Mouse (Mus musculus) liver, embryonic 15.5 days (tissue): ENCODE results near the gene Dynll1. TPM values are rescaled to one million over a fixed set of nuclear protein-coding genes. Genes with fewer than 3 reads are reported as not detected.
A peak's percentile ranks its signal among the peaks of the same experiment; 100 is the strongest.

ENCODE experiments used
- ATAC-seq: fragments of 200-750 bp; cut with Nextera tagmentation; 2 replicates; pipeline ENCODE4 v1.8.0; 2017; ENCODE audit warnings: moderate number of reproducible peaks, mild to moderate bottlenecking, moderate library complexity; ENCODE audit not compliant: insufficient read depth
- H3K27ac ChIP-seq: fragments of 300-500 bp; sonication (generic); replicated peaks from 2 replicates; pipeline ENCODE4 v1.5.1; 2015; ENCODE audit warnings: mild to moderate bottlenecking, inconsistent platforms
- H3K27me3 ChIP-seq: fragments of 300-500 bp; sonication (generic); 2 replicates; pipeline ENCODE4 v1.6.1; 2015; ENCODE audit warnings: mild to moderate bottlenecking, inconsistent platforms
- H3K36me3 ChIP-seq: fragments of 300-500 bp; sonication (generic); replicated peaks from 2 replicates; pipeline ENCODE4 v1.6.1; 2015; ENCODE audit warnings: moderate library complexity, mild to moderate bottlenecking, inconsistent platforms
- H3K4me1 ChIP-seq: fragments of 300-500 bp; sonication (generic); replicated peaks from 2 replicates; pipeline ENCODE4 v1.6.1; 2015; ENCODE audit warnings: inconsistent platforms
- H3K4me2 ChIP-seq: fragments of 300-500 bp; sonication (generic); 2 replicates; pipeline ENCODE4 v1.6.1; 2015; ENCODE audit warnings: moderate library complexity, mild to moderate bottlenecking, inconsistent platforms
- H3K4me3 ChIP-seq: fragments of 300-500 bp; sonication (generic); replicated peaks from 2 replicates; pipeline ENCODE4 v1.5.1; 2015; ENCODE audit warnings: mild to moderate bottlenecking, inconsistent platforms
- H3K9ac ChIP-seq: fragments of 300-500 bp; sonication (generic); 2 replicates; pipeline ENCODE4 v1.6.1; 2015; ENCODE audit warnings: moderate library complexity, mild to moderate bottlenecking, inconsistent platforms
- H3K9me3 ChIP-seq: fragments of 300-500 bp; sonication (generic); replicated peaks from 2 replicates; pipeline ENCODE4 v1.6.1; 2016; ENCODE audit warnings: inconsistent platforms
- WGBS: fragments of 180-500 bp; shearing (Covaris S2); methylation state at CpG from one replicate; pipeline ENCODE4 v1.1.7; 2015; ENCODE audit warnings: mixed read lengths; ENCODE audit not compliant: insufficient replicate concordance; 5-methylcytosine and 5-hydroxymethylcytosine counted together
- polyA plus RNA-seq: library from polyadenylated mRNA; unstranded; fragments of >200 nt; fragmentation: Nextera tagmentation; extraction: Ambion mirVana; gene quantifications from 2 replicates; pipeline ENCODE4 v1.2.1, GENCODE M21; 2015

The Dynll1 gene
- polyA plus RNA-seq, 1 experiment from 2014 or later: 554 TPM

DNA sequence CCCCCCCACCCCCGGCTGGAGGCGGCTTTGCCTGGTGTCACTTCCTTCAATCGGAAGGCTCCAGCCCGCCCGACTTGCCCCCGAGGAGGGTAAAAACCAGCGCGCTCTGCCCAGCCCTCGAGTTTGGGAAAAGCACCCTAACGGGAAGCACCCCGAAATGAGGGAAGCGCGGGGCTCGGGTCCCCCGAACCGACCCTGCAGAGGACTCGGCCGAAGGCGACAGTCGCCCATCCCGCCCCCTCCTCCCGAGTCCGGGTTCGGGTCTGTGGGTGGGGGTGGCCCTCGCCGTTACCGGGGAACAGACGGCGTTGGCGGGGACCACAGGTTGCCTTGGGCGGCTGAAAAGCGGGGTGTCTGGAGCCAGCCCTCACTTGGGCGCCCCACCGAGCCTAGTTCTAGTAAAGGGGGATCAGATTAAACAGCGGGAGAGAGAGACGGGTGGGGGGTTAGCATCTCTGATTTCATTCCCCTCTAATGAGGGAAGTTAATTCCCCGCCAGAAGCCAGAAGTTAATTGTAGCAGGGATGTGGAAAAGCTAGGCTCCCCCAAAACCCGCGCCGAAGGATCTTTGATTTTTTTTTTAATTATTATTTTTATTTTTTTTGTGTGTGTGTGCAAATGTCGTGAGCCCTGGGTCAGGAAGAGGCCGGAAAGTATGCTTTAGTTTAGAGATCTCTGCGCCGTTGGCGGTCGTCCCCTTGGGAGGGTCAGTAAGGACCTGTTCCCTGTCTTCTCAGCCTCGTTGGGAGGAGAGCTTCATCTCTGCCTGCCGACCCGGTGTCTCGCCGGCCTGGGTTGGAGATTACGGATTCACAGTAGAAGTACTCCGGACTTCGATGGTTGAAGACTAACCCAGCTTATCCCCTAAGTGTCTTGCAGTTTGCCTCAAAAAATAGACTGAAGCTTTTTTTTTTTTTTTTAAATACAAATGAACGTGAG is 27.1 kb upstream of the Dynll1 start:
- peak overlapping the region; percentile 84 for H3K4me3 ChIP-seq
- peak overlapping the region; percentile 96 for H3K27ac ChIP-seq
- peak overlapping the region; percentile 86 for H3K4me2 ChIP-seq
- H3K27me3 ChIP-seq: no peaks in the 10 kb centered on the region
- 0 out of 2 replicates have a peak, but pooled peaks have one; percentile 0 for ATAC-seq
- peak overlapping the region; percentile 97 for H3K9ac ChIP-seq
- H3K4me1 ChIP-seq: peaks cover 68% of the 10 kb centered on the region
- peaks cover 37% of the 10 kb centered on the region for H3K36me3 ChIP-seq
- under 1% methylated on average over 55 of the region's 55 CpGs for WGBS
- H3K9me3 ChIP-seq: no peaks in the 10 kb centered on the region

DNA sequence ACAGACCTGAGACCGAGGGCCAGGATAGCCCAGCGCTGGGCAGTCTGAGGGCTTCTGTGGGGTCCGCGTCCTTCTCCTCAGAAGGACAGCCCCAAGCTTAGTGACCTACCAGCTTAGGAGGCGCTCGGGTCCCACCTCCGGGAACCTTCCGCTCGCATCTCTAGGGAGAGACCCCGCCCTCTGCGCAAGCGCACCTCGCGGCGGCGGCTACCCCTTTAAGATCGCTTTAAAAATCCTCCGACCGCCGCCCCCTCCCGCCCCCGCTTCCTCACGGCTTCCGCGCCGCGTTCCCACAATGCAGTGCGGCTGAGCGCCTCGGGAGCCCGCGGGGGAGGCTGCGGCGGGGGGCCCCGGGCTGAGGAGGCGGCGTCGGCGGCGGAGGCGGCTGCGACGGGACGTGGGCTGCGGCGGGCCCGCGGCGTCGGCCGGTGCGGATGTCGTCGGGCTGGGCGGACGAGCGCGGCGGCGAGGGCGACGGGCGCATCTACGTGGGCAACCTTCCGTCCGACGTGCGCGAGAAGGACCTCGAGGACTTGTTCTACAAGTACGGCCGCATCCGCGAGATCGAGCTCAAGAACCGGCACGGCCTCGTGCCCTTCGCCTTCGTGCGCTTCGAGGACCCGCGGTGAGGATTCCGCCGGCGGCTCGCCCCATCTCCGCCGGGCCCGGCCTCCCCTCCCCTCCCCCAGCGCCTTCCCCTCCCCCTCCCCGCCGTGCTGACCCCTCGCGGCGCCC is 26.2 kb upstream of the Dynll1 start, which contains the start of gene Srsf9:
Gene Srsf9, plus strand, starts transcription at position 303 of the 735 bp plus-strand sequence.
- Histone ChIP-seq H3K9ac (peak within 1 kb of the TSS; percentile 97), H3K4me2 (peak within 1 kb of the TSS; percentile 86), H3K4me1 (peaks cover 60% of the 10 kb centered on the region), H3K27me3 (no peaks in the 10 kb centered on the region), H3K36me3 (peaks cover 29% of the 10 kb centered on the region), H3K4me3 (peak within 1 kb of the TSS; percentile 84), H3K27ac (peak within 1 kb of the TSS; percentile 96), H3K9me3 (no peaks in the 10 kb centered on the region)
- WGBS: under 1% methylated on average over 85 of the region's 97 CpGs
- ATAC-seq: peak; percentile 90

DNA sequence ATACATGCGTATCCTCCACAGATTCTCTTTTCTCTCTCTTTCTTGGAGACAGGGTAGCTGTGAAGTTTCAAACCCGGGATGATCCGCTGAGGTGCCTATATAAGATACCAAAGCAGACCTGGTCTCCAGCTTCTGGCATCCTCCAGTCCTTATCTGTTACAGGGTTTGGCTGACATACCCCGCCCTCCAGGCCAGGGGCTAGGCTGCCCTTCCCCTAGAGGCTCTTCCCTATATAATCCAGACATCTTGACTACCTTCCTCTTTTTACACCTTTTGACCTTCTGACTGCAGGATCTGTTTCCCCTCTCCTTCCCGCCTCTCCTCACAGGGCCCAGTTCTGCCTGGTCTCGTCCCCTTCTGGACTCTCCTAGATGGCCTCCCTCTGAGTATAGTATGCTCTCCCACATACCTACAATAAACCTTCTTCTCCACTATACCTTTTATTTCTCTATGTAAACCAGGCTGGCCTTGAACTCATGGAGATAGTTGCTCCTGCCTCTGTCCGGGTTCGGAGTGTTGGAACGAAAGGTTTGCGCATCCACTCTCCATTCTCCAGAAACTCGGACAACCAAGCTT is 25.5 kb upstream of the Dynll1 start:
- no peaks in the 10 kb centered on the region for H3K27me3 ChIP-seq
- 7% methylated on average over 11 of the region's 11 CpGs for WGBS
- H3K4me3 ChIP-seq: peak overlapping the region; percentile 84
- peak overlapping the region; percentile 86 for H3K4me2 ChIP-seq
- peak overlapping the region; percentile 97 for H3K9ac ChIP-seq
- H3K4me1 ChIP-seq: peaks cover 53% of the 10 kb centered on the region
- no peaks in the 10 kb centered on the region for H3K9me3 ChIP-seq
- peak overlapping the region; percentile 96 for H3K27ac ChIP-seq
- peaks cover 22% of the 10 kb centered on the region for H3K36me3 ChIP-seq
- peak; percentile 83 for ATAC-seq

DNA sequence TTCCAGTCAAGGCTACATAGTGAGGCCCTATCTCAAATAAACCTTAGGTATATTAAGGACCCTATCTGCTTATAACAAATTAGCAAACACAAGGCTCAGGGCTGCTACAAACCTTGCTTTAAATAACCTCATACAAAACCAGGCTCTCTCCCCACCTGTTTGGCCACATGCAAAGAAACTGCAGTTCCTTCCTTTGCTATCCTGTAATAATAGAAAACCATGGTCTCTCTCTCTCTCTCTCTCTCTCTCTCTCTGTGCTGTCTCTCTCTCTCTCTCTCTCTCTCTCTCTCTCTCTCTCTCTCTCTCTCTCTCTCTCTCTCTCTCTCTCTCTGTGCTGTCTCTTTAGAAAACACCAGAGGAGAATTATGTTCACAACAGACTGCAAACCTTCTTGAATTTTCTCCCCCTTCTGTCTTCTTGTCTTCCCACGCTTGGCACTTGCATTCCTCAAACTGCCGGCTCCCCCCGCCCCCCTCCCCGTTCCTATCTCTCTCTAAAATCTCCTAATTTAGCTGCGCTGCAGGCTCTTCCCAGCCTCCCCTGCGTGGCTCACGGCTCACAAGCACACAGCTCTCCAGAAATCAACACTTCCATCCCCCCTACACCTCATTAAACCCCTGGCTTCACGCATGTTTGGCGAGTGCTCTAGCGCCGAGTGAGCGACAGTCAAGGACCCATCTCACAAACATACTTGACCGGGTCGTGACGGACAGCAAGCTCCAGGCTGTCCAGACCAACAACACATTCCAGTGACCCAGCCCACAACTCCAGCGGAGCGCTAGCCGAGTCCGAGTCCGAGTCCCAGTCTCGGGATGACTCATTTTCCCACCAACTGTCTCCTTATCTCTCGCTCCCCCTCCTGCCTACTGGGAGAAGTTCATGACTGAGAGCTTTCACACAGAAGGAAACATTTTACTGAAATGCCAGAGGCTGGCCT is 18.5 kb upstream of the Dynll1 start:
- Histone ChIP-seq H3K4me3 (peak overlapping the region; percentile 49), H3K9me3 (no peaks in the 10 kb centered on the region), H3K36me3 (no peaks in the 10 kb centered on the region), H3K4me2 (peak overlapping the region; percentile 79), H3K4me1 (peaks cover 34% of the 10 kb centered on the region), H3K27me3 (no peaks in the 10 kb centered on the region), H3K9ac (peak overlapping the region; percentile 55), H3K27ac (0 out of 2 replicates have a peak overlapping the region, but pooled peaks have one; percentile 4)
- ATAC-seq: peak; percentile 69; the same call in 1 of the 2 replicates
- 2% methylated on average over 22 of the region's 22 CpGs for WGBS

DNA sequence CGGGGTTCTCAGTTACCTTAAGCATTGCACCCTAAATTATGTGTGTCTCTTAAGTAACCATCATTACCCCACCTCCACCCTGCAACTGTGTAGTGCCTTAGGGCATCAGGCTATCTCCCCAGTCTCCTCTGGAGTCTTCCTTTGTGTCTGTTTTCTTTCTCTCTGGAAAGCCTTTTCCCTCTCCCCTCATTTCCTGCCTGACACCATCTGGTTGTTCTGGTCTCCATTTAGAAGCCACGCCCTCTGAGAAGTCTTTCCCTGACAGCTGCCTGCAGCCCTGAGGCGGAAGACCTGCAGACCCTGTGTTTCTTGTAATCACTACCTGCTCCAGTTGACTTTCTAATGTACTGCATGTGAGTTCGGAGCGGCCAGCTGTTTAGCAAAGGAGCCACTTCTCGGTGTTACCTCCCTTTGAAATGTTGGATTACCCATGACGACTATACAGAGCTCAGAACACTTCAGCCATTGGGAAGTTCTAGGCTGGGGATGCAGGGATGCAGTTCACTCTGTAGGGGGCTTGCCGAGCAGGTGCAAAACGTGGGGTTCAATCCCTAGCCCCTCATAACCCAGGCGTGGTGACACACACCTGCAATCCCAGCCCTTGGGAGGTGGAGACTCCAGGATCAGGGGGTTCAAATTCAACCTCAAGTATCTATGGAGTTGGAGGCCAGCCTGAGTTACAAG is 17.0 kb upstream of the Dynll1 start:
- H3K9me3 ChIP-seq: no peaks in the 10 kb centered on the region
- WGBS: 20% methylated on average over 10 of the region's 10 CpGs
- H3K4me2 ChIP-seq: peak overlapping the region; percentile 19; the same call in 1 of the 2 replicates
- peaks cover 46% of the 10 kb centered on the region for H3K4me1 ChIP-seq
- no peak overlapping the region for H3K4me3 ChIP-seq
- no peak overlapping the region for H3K9ac ChIP-seq
- no peaks in the 10 kb centered on the region for H3K36me3 ChIP-seq
- no peak overlapping the region for H3K27ac ChIP-seq
- ATAC-seq: no peak
- H3K27me3 ChIP-seq: no peaks in the 10 kb centered on the region

DNA sequence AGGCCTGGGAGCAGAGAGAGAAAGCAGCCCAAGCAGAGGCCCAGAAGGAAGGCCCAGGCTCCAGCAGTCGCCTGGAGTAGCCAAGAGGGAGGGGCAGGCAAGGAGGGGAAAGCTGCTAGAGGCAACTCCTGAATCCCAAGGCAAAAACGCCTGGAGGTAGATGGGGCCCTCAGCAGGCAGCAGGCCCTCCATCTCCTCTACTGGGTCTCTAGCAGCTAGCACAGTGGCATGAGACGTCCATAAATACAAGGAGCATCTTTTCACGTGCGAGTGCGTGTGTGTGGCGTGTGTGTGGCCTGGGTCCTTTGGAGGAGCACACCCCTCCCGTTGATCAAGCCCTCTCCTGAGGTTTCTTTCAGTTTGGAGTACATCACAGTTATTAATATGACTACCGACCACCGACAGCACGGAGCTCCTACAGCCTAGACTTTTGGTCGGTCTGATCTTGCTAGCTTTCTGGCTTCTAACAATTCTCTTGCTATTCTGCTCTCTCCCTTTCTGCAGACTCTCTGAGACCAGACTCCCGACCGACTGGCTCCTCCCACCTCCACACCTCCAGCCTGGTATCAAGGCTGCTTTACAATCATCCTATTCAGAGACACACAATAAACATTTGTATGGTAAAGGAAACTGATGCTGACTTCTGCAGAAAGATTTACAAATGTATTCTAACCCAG is 16.3 kb upstream of the Dynll1 start:
- Histone ChIP-seq H3K27me3 (no peaks in the 10 kb centered on the region), H3K4me1 (peaks cover 53% of the 10 kb centered on the region), H3K27ac (no peak overlapping the region), H3K9ac (no peak overlapping the region), H3K4me3 (no peak overlapping the region), H3K36me3 (no peaks in the 10 kb centered on the region), H3K4me2 (0 out of 2 replicates have a peak overlapping the region, but pooled peaks have one; percentile 19), H3K9me3 (no peaks in the 10 kb centered on the region)
- no peak for ATAC-seq
- 28% methylated on average over 14 of the region's 14 CpGs for WGBS

DNA sequence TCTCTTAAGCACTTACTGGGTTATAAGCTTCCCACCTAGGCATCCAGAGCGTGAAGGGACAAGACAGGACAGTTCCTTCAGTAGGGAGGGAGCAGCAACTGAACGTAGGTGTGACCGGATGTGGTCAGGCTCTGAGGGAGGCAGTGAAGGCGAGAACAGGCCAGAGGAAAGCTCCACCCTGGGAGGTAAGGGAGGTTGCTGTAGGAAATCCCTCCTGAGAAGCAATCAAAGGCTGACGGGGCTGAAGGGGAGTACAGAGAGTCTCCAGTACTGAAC is 12.8 kb upstream of the Dynll1 start:
- H3K9me3 ChIP-seq: no peaks in the 10 kb centered on the region
- no peaks in the 10 kb centered on the region for H3K36me3 ChIP-seq
- 29% methylated on average over 5 of the region's 5 CpGs for WGBS
- H3K27me3 ChIP-seq: peaks cover 6% of the 10 kb centered on the region; the same call in 1 of the 2 replicates
- peak overlapping the region; percentile 31; the same call in 1 of the 2 replicates for H3K9ac ChIP-seq
- H3K4me1 ChIP-seq: peaks cover 43% of the 10 kb centered on the region
- H3K27ac ChIP-seq: peak overlapping the region; percentile 86
- H3K4me3 ChIP-seq: peak overlapping the region; percentile 11; the same call in 1 of the 2 replicates
- 0 out of 2 replicates have a peak, but pooled peaks have one; percentile 4 for ATAC-seq
- peak overlapping the region; percentile 68 for H3K4me2 ChIP-seq

DNA sequence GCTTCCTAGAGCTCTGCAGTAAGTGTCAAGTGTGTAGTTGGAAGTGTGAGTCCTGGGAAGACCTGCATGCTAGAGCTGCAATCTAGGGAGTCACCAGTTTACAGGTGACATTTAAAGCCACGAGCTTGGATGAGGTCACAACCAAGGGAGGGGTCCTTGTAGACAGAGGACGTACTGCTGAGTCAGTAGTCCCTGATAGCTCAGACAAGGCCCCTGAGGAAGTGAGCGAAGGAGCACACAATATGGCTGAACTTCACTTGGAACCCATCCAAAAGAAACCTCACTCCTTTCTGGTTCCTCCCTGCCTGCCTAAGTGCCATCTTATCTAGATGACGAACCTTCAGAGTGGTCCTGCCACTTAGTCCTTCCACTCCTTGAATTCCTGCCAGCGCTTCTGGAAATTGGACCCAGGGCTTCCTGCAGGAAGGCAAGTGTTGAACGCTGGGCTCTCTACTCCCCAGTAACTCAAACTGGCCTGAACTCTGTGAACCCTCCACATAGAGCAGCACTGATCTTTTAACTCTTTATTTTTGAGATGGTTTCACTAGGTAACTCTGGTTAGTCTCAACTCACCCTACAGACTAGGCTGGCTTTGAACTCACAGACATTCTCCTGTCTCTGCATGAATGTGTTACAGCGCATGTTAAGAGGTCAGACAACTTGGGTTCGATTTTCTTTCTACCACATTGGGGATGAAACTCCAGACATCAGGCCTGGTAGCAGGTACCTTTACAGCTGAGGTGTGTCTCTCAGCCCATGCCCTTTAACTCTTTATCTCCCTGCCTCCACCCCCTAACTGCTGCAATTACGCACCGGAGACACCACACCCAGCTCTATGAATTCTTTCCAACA is 12.2 kb upstream of the Dynll1 start:
- H3K36me3 ChIP-seq: no peaks in the 10 kb centered on the region
- ATAC-seq: peak; percentile 79
- H3K27me3 ChIP-seq: peaks cover 10% of the 10 kb centered on the region; the same call in 1 of the 2 replicates
- H3K4me2 ChIP-seq: peak overlapping the region; percentile 68
- H3K9ac ChIP-seq: peak overlapping the region; percentile 31; the same call in 1 of the 2 replicates
- peaks cover 41% of the 10 kb centered on the region for H3K4me1 ChIP-seq
- 38% methylated on average over 10 of the region's 10 CpGs for WGBS
- peak overlapping the region; percentile 18; the same call in 1 of the 2 replicates for H3K4me3 ChIP-seq
- no peaks in the 10 kb centered on the region for H3K9me3 ChIP-seq
- H3K27ac ChIP-seq: peak overlapping the region; percentile 86
